Mouse (Mus musculus) intestine, embryonic 15.5 days (tissue): ENCODE results near the gene Atrx. TPM values are rescaled to one million over a fixed set of nuclear protein-coding genes. Genes with fewer than 3 reads are reported as not detected.
"Not testable (repeated sequence)": the region's sequence is repeated elsewhere in the genome, so short reads cannot be mapped to it uniquely, and the experiment has no call there.

Experiments
- ATAC-seq: fragments of 200-750 bp; cut with Nextera tagmentation; 2 replicates; pipeline ENCODE4 v1.8.0; 2017; ENCODE audit warnings: moderate TSS enrichment, moderate library complexity
- H3K27ac ChIP-seq: fragments of 300-500 bp; sonication (generic); 2 replicates; pipeline ENCODE4 v1.5.1; 2015; ENCODE audit warnings: mild to moderate bottlenecking, inconsistent platforms
- H3K27me3 ChIP-seq: fragments of 300-500 bp; sonication (generic); replicated peaks from 2 replicates; pipeline ENCODE4 v1.6.1; 2015; ENCODE audit warnings: inconsistent platforms
- H3K36me3 ChIP-seq: fragments of 300-500 bp; sonication (generic); 2 replicates; pipeline ENCODE4 v1.6.1; 2015; ENCODE audit warnings: inconsistent platforms
- H3K4me1 ChIP-seq: fragments of 300-500 bp; sonication (generic); replicated peaks from 2 replicates; pipeline ENCODE4 v1.6.1; 2015; ENCODE audit warnings: inconsistent platforms
- H3K4me2 ChIP-seq: fragments of 300-500 bp; sonication (generic); replicated peaks from 2 replicates; pipeline ENCODE4 v1.6.1; 2015; ENCODE audit warnings: mild to moderate bottlenecking, inconsistent platforms
- H3K4me3 ChIP-seq: fragments of 300-500 bp; sonication (generic); replicated peaks from 2 replicates; pipeline ENCODE4 v1.5.1; 2015; ENCODE audit warnings: inconsistent platforms
- H3K9ac ChIP-seq: fragments of 300-500 bp; sonication (generic); 2 replicates; pipeline ENCODE4 v1.6.1; 2015; ENCODE audit warnings: inconsistent platforms
- H3K9me3 ChIP-seq: fragments of 300-500 bp; sonication (generic); 2 replicates; pipeline ENCODE4 v1.6.1; 2016; ENCODE audit warnings: inconsistent platforms
- WGBS: fragments of 180-500 bp; shearing (Covaris S2); methylation state at CpG from one replicate; pipeline ENCODE4 v1.1.7; 2015; 5-methylcytosine and 5-hydroxymethylcytosine counted together
- polyA plus RNA-seq: library from polyadenylated mRNA; unstranded; fragments of >200 nt; fragmentation: Nextera tagmentation; extraction: Ambion mirVana; gene quantifications from 2 replicates; pipeline ENCODE4 v1.2.1, GENCODE M21; 2015

Gene Atrx
- 125 and 146 TPM in 2 replicates for polyA plus RNA-seq

DNA sequence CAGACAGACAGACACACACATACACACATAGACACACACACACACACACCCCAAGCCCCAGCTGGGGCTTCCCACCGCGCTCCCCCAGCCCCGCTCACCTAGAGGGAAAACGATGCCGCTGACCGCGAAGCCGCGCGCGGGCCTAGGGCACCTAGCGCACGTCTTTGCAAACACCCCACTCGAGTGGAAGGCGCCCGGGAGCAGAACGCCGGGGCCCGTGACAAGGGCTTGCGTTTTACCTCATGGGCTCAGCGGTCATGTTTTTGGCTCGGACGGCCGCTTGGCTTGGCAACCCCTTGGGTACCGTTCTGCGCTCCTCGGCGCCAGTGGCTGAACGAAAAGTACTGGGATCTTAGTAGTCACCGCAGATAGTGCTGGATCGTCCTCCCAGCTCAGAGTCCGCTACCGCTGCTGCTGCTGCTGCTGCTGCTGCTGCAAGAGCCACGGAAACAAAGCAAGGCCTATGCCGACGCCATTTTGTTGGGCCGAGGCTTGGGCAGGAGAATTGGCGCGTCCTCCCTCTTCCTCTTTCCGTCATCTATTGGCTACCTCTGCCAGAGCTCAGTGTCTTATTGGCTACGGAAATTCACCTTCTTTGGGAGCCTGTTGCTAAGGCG lies at the start of gene Atrx:
Atrx (minus strand) TSS at position 543 of the 617 bp plus-strand sequence.
- peak; percentile 94 for ATAC-seq
- Histone ChIP-seq H3K4me2 (peak within 1 kb of the TSS; percentile 45), H3K36me3 (no peaks in the 10 kb centered on the region), H3K27ac (peak within 1 kb of the TSS; percentile 83), H3K9me3 (no peaks in the 10 kb centered on the region), H3K4me3 (peak within 1 kb of the TSS; percentile 61), H3K9ac (peak within 1 kb of the TSS; percentile 69), H3K4me1 (no peaks in the 10 kb centered on the region), H3K27me3 (no peaks in the 10 kb centered on the region)
- 22% methylated on average over 42 of the region's 42 CpGs for WGBS

DNA sequence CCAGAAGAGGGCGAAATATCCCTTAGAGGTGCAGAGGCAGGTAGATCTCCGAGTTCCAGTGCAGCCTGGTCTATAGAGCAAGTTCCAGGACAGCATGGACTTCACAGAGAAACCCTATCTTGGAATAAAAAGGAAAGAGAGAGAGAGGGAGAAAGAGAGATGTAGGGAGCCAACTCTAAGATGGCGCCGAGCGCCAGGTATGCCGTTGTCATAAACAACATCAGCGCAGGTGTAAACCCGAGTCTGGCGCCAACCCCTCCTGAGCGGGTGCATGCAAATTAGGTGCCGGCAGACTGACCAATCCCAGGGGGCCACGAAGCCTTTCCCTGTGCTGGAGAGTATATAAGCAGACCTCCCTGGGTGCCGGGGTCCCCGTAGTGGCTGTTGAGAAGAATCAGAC lies 27.9 kb upstream of the Atrx start:
- not testable (repeated sequence) for H3K27ac ChIP-seq, H3K4me1 ChIP-seq, H3K4me3 ChIP-seq, H3K36me3 ChIP-seq, H3K27me3 ChIP-seq, H3K9ac ChIP-seq, H3K4me2 ChIP-seq, H3K9me3 ChIP-seq, ATAC-seq
- WGBS, result 74% methylated on average over 14 of the region's 14 CpGs

DNA sequence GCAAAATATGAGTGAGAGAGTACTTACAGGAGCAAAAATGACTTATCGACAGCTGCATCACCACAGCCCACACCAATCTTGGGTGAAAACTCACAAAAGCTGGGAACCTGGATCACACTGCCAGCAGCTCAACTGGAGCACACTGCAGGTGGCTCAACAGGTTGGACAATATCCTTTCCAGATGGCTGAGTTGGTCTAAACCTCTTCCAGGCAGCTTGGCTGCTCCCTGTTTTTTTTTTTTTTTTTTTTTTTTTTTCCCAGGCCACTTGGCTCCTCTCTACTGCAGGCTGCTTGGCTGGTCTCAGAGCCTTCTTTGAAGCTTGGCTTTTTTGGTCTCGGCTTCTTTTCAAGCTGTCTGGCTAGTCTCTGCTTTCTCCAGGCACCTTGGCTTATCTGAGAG lies 24.8 kb upstream of the Atrx start:
- no peaks in the 10 kb centered on the region for H3K9me3 ChIP-seq
- no peaks in the 10 kb centered on the region for H3K4me1 ChIP-seq
- H3K9ac ChIP-seq, result no peak overlapping the region
- no peak overlapping the region for H3K27ac ChIP-seq
- H3K27me3 ChIP-seq, result no peaks in the 10 kb centered on the region
- no peak overlapping the region for H3K4me2 ChIP-seq
- no peak overlapping the region for H3K4me3 ChIP-seq
- no peaks in the 10 kb centered on the region for H3K36me3 ChIP-seq
- ATAC-seq, result no peak
- 77% methylated on average over 2 of the region's 2 CpGs for WGBS

DNA sequence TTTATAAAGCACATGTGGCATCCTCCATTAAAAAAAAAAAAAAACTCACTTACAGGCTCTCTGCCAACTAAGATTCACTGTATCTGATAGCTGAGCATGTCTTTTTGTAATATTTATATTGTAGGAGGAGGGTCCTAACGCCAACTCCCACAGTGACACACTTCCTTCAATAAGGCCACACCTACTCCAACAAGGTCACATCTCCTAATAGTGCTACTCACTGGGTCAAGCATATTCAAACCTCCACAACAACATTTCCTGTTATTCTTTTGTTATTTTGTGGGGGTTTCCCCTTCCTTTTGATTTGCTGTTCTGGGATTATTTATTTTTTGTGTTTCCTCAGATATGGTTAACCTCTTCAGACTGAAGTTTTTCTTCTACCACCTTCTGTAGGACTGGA lies 17.2 kb upstream of the Atrx start:
- no peak overlapping the region for H3K9ac ChIP-seq
- no peak overlapping the region for H3K4me3 ChIP-seq
- H3K36me3 ChIP-seq, result no peaks in the 10 kb centered on the region
- 65% methylated on average over 1 of the region's 1 CpGs for WGBS
- ATAC-seq, result no peak
- no peaks in the 10 kb centered on the region for H3K4me1 ChIP-seq
- H3K27ac ChIP-seq, result no peak overlapping the region
- H3K4me2 ChIP-seq, result no peak overlapping the region
- H3K27me3 ChIP-seq, result no peaks in the 10 kb centered on the region
- H3K9me3 ChIP-seq, result no peaks in the 10 kb centered on the region

DNA sequence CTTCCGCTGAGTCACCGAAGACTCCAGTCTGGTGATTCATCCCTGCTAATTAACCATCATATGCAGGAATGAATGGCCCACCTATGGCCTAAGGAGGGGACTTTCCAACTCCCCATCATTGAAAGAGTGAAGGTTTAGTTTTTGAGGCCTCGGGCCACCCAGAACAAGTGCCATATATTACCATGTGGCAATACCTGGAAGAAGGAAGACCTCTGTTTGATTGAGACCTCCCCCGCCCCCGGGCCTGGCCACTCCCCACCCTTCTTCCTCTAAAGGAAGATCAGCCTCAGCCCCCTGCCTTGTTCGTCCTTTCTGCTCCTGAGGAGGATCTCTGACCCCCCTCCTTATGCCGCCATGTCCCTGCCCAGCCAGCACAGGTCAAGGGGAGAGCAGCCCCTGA lies 10.0 kb upstream of the Atrx start:
- Histone ChIP-seq H3K27ac (no peak overlapping the region), H3K36me3 (no peaks in the 10 kb centered on the region), H3K9me3 (no peaks in the 10 kb centered on the region), H3K4me3 (no peak overlapping the region), H3K27me3 (no peaks in the 10 kb centered on the region), H3K9ac (no peak overlapping the region), H3K4me1 (no peaks in the 10 kb centered on the region), H3K4me2 (no peak overlapping the region)
- no peak for ATAC-seq
- 91% methylated on average over 7 of the region's 7 CpGs for WGBS

DNA sequence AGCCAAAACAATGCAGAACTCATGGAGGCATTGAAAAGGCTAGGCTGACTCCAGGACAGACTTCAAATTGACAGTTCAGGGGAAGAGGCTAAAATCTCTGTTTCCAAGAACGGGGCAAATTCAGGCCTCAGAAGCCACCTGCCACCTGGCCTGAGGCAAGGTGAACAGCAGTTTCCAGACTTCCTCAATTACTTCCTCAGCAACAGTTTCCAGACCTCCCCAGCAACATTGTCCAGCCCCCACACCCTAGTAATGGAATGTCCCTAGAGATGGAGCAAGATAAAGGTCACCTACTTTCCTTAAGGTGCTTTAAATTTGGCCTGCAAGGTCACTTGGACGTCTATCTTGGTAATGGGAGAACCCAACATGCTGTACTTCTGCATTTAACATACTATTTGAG lies 8.5 kb upstream of the Atrx start:
- Histone ChIP-seq H3K27me3 (no peaks in the 10 kb centered on the region), H3K9me3 (no peaks in the 10 kb centered on the region), H3K4me2 (no peak overlapping the region), H3K36me3 (no peaks in the 10 kb centered on the region), H3K4me1 (no peaks in the 10 kb centered on the region), H3K27ac (no peak overlapping the region), H3K9ac (no peak overlapping the region), H3K4me3 (no peak overlapping the region)
- ATAC-seq, result no peak
- 61% methylated on average over 2 of the region's 2 CpGs for WGBS

DNA sequence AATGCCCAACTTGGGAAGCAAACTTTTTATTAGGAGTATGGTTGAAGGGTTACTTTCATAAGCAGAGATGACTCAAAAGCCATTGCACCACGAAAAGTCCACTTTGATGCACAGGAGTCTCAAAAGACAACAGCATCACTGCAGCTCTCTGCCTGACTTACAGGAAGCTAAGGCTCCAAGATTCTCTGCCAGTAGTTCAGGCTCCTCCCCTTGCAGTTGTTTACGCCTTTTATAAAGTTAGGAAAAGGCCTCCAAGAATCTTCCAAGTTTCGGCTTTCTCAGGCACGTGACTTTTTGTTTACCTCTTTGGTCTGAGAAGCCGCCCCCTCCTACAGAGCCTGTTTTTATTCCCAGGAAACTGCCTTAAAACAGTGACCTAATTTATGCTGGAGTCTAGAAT lies 5.1 kb upstream of the Atrx start:
- Histone ChIP-seq H3K36me3 (no peaks in the 10 kb centered on the region), H3K4me3 (no peak overlapping the region), H3K27ac (no peak overlapping the region), H3K27me3 (no peaks in the 10 kb centered on the region), H3K9me3 (no peaks in the 10 kb centered on the region), H3K4me1 (no peaks in the 10 kb centered on the region), H3K9ac (no peak overlapping the region), H3K4me2 (no peak overlapping the region)
- WGBS, result 50% methylated on average over 5 of the region's 5 CpGs
- ATAC-seq, result no peak

DNA sequence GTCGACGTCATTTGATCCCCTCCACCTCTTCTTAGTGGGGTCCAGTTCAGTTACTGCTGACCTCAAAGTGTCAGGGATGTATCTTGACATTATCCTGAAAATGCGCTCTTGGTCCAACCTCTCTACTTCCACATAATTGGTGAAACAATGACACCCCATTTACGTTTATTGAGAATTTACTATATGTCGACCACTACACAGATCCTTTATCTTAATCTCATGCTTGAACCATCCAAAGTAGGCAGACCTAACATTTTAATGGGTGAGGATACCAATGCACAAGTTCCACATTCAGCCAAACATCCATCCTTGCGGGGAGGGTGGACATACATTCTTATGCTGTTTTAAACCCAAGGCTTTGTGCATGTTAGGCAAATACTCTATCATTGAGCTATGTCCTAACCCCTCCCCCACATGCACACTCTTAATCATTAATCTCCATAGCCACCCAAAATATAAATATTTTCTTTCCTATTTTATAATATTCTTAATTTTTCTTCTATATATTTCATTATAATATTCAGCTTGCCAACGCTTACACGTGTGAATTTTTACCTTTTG lies 355 bp upstream of the Atrx start:
- Histone ChIP-seq H3K9me3 (no peaks in the 10 kb centered on the region), H3K4me1 (no peaks in the 10 kb centered on the region), H3K36me3 (no peaks in the 10 kb centered on the region), H3K4me2 (peak overlapping the region; percentile 39), H3K4me3 (peak overlapping the region; percentile 61), H3K27ac (no peak overlapping the region), H3K9ac (no peak overlapping the region), H3K27me3 (no peaks in the 10 kb centered on the region)
- WGBS, result 35% methylated on average over 8 of the region's 8 CpGs
- peak; percentile 35; the same call in 1 of the 2 replicates for ATAC-seq

DNA sequence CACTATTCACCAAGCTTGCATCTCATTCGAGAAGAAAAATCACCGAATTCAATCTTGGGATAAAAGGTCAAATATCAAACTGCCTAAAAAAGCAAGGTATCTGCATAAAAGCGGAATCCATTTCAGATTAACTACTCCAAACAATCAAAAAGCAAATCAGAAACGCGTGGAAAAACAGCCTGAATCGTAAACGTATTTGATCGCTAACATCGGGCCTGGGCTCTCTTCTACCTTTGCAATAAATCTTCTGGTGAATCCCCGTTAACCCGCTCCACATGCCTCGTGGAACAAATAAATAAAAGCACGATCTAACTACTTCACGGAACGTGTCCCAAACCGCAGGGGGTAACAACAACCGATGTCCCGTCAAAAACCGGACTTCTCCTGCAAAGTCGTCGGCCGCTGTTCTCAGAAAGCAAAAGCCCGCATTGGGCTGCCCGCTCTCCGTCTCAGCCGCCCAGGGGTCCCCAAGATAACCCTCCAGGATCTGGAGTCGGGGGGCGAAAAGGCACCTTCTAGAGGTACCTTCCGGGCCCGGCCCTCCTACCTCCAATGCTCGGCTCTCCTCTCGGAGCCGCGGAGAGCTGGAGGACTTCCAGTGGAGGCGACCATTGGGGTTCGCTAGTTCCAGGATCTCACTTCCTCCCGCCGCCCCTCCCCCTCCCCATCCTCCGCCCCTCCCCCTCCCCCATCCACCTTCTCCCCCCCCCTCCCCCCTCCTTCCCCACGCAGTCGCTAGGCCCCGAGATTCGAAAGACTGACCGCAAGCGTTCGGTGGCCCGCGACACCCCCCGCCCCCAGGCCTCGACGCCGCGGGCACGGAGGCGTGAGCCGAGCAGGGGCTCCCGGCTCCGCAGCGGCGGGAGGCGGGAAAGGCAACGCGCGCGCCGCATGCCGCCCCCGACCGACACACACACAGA lies 1.0 kb downstream of the Atrx start:
- Histone ChIP-seq H3K27me3 (no peaks in the 10 kb centered on the region), H3K4me1 (no peaks in the 10 kb centered on the region), H3K9ac (peak overlapping the region; percentile 69), H3K36me3 (no peaks in the 10 kb centered on the region), H3K4me2 (peak overlapping the region; percentile 45), H3K27ac (peak overlapping the region; percentile 83), H3K4me3 (peak overlapping the region; percentile 61), H3K9me3 (no peaks in the 10 kb centered on the region)
- WGBS, result 25% methylated on average over 42 of the region's 69 CpGs
- ATAC-seq, result peak; percentile 64

DNA sequence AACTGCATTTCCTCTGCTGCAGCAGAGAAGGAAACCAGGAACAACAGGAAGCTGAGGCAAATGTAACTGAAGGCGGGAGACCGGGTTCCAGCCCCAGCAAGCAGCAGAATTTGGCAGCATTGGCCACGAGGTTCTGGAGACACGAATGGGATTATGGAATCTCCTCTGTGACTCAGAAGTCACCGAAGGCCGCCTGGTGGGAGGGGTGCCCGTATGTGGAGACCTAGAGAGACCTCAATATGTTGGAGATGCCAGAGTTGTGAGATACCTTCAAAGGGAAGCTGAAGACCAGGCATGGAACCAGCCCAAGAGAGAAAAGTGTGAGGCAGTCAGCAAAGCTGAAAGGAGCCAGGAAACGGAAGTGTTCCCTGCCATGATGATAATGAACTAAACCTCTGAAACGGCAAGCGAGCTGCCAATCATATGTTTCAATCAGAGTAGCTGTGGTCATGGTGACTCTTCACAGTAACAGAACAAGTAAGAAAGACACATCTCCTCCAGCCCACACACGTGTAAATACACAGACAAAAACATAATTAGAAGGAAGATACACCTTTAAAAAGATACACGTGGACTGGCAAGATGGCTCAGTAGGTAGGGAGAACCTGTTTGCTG lies 3.0 kb downstream of the Atrx start:
- WGBS, result 62% methylated on average over 12 of the region's 12 CpGs
- Histone ChIP-seq H3K9ac (no peak overlapping the region), H3K4me1 (no peaks in the 10 kb centered on the region), H3K9me3 (no peaks in the 10 kb centered on the region), H3K4me2 (no peak overlapping the region), H3K36me3 (no peaks in the 10 kb centered on the region), H3K27ac (no peak overlapping the region), H3K27me3 (no peaks in the 10 kb centered on the region), H3K4me3 (no peak overlapping the region)
- no peak for ATAC-seq

DNA sequence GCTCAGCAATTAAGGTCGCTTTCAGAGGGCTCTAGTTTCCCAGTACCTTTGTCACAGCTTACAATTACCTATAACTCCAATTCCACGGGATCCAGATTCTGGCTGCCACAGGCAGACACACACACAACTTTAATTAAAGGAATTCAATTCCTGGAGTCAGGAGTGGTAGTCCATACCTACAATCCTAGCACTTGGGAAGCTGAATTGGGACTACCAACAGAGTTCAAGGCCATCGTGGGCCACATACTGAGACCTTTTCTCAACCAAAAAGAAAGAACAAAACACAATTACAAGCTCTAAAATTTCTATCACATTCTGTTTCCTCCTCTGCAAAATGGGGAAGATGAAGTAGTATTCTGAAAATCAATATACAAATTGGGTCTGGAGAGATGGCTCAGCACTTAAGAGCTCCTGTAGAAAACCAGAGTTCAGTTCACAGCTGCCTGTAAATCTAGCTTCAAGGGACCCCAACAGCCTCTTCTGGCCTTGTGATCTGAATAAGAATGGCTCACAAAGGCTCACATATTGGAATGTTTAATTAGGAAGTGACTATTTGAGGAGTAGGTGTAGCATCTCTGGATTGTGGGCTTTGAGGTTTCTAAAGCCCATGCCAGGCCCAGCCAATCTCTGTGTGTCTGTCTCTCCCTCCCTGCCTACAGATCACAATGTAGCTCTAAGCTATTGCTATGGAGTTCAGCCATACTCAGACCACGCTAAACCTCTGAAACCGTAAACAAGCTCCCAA lies 4.7 kb downstream of the Atrx start:
- no peaks in the 10 kb centered on the region for H3K4me1 ChIP-seq
- no peak overlapping the region for H3K9ac ChIP-seq
- H3K4me2 ChIP-seq, result no peak overlapping the region
- no peaks in the 10 kb centered on the region for H3K9me3 ChIP-seq
- no peaks in the 10 kb centered on the region for H3K27me3 ChIP-seq
- WGBS, result 82% methylated on average over 5 of the region's 5 CpGs
- no peak overlapping the region for H3K4me3 ChIP-seq
- H3K27ac ChIP-seq, result no peak overlapping the region
- no peak for ATAC-seq
- H3K36me3 ChIP-seq, result no peaks in the 10 kb centered on the region

DNA sequence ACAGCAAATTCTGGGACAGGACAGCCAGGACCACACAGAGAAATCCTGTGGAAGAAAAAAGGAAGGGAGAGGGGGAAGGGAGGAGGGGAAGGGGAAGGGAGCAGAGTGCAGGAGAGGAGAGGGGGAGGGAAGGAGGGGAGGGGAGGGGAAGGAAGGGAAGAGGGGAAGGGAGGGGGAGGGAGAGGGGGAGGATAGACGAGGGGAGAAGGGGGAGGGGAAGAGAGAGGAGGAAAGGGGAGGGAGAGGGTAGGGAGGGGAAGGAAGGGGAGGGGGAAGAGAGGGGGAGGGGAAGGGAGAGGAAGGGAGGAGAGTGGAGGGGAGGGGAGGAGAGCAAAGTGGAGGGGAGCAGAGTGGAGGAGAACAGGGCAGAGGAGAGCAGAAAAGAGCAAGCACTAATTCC lies 5.3 kb downstream of the Atrx start:
- ATAC-seq, result no peak
- no CpG with 5 or more reads among the region's 1 CpGs for WGBS
- no peaks in the 10 kb centered on the region for H3K9me3 ChIP-seq

More for the DNA sequence above, 5.3 kb downstream of the Atrx start:
- no peak overlapping the region for H3K4me2 ChIP-seq
- no peak overlapping the region for H3K27ac ChIP-seq
- no peak overlapping the region for H3K4me3 ChIP-seq
- no peaks in the 10 kb centered on the region for H3K36me3 ChIP-seq
- no peak overlapping the region for H3K9ac ChIP-seq
- no peaks in the 10 kb centered on the region for H3K4me1 ChIP-seq
- H3K27me3 ChIP-seq, result no peaks in the 10 kb centered on the region
